Mouse (Mus musculus): ENCODE data around the gene Hk2. TPM values are rescaled to one million over a fixed set of nuclear protein-coding genes. Genes with fewer than 3 reads are reported as not detected.
A peak's percentile ranks its signal among the peaks of the same experiment; 100 is the strongest.

Gene Hk2
- polyA plus RNA-seq, 1 experiment: 2.8 TPM

GRCm38 (mm10) chr6:82750063-82750462, 24.2 kb downstream of the Hk2 start:
- no peak overlapping the region for H3K27ac ChIP-seq (ENCODE audit: insufficient read depth, low read length)
- TF ChIP-seq CTCF (IDR thresholded peaks at IDR 0.05; ENCODE audit: extremely low read depth, insufficient read depth, low read length) (no peak), POLR2A (IDR thresholded peaks at IDR 0.05; ENCODE audit: extremely low read depth, insufficient read depth, low read length) (no peak)
- H3K4me1 ChIP-seq (ENCODE audit: control insufficient read depth, insufficient read depth, low read length): no peaks in the 10 kb centered on the region
- no peak overlapping the region for H3K4me3 ChIP-seq (ENCODE audit: insufficient read depth, low read length)

DNA sequence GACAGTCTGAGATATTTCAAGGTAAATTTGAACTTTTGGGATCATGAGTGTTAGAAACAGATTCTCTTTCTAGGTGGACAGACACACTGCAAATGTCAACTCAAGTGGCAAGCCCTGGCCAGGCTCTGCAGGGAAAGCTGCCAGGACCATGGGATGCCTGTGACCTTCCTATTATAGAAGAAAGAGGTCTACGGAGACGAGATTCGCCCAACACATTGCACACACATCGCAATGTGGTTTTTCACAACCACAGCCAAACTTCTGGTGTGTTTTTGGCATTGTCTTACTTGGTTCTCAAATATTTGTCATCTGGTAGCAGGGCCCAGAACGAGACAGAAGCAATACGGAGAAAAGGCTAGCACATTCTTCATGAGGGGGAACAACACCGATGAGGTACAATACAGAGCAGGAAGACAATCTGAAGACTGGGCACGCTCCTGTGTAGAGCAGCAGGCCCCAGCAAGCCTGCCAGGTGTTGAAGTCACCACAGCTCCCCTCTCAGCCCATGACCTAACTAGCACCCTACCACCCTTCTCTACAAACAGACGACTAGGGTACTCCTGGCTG, 26.1 kb downstream of the Hk2 start:
- Histone ChIP-seq H3K4me3 (ENCODE audit: insufficient read depth, low read length) (no peak overlapping the region), H3K4me1 (ENCODE audit: control insufficient read depth, insufficient read depth, low read length) (no peaks in the 10 kb centered on the region), H3K27ac (ENCODE audit: insufficient read depth, low read length) (no peak overlapping the region)
- TF ChIP-seq POLR2A (IDR thresholded peaks at IDR 0.05; ENCODE audit: extremely low read depth, insufficient read depth, low read length) (no peak), CTCF (IDR thresholded peaks at IDR 0.05; ENCODE audit: extremely low read depth, insufficient read depth, low read length) (no peak)

DNA sequence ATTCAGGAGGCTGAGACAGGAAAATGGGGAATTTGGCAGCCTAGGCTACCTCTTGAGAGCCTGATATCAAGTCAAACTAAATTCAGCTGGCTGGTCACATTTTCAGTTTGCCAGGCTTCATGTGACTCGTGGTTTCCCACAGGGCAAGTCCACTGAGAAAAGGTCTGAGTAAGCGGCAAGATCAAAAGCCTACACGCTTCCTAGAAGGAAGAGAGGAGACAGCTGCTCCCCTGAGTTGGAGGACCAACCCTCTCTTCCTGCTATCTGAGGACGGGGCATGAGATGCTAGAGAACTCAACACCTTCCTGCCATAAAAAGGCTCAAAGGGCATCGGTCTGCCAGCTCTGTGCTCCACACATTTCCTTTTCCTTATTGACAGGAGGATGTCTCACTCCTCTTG, 27.2 kb downstream of the Hk2 start:
- TF ChIP-seq POLR2A (IDR thresholded peaks at IDR 0.05; ENCODE audit: extremely low read depth, insufficient read depth, low read length) (no peak), CTCF (IDR thresholded peaks at IDR 0.05; ENCODE audit: extremely low read depth, insufficient read depth, low read length) (no peak)
- Histone ChIP-seq H3K27ac (ENCODE audit: insufficient read depth, low read length) (no peak overlapping the region), H3K4me3 (ENCODE audit: insufficient read depth, low read length) (no peak overlapping the region)

DNA sequence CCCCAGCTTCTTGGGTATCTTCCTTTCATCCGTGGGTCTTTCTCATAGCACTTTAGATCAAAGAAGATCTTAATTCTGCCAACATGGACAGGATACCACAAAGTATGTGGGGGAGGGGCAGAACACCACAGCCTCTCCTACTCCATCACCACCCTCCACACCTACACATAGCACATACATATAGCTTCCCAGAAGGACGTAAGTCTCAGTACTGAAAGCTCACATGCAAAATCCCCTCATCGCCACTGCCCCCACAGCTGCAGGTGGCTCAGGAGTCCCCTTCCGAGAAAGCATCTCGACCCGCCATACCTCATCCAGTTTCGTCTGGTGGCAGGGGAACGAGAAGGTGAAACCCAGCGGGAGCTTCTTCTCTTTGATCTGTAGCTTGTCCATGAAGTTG, 29.7 kb downstream of the Hk2 start:
- Histone ChIP-seq H3K27ac (ENCODE audit: insufficient read depth, low read length) (no peak overlapping the region), H3K4me1 (ENCODE audit: control insufficient read depth, insufficient read depth, low read length) (no peaks in the 10 kb centered on the region), H3K4me3 (ENCODE audit: insufficient read depth, low read length) (no peak overlapping the region)
- TF ChIP-seq POLR2A (IDR thresholded peaks at IDR 0.05; ENCODE audit: extremely low read depth, insufficient read depth, low read length) (no peak), CTCF (IDR thresholded peaks at IDR 0.05; ENCODE audit: extremely low read depth, insufficient read depth, low read length) (no peak)

More for the DNA sequence above, 27.2 kb downstream of the Hk2 start:
- H3K4me1 ChIP-seq (ENCODE audit: control insufficient read depth, insufficient read depth, low read length): no peaks in the 10 kb centered on the region

- H3K27ac ChIP-seq (ENCODE audit: insufficient read depth, low read length): no peak overlapping the region
- H3K4me3 ChIP-seq (ENCODE audit: insufficient read depth, low read length): no peak overlapping the region
- TF ChIP-seq CTCF (IDR thresholded peaks at IDR 0.05; ENCODE audit: extremely low read depth, insufficient read depth, low read length): no peak
- no peak for TF ChIP-seq POLR2A (IDR thresholded peaks at IDR 0.05; ENCODE audit: extremely low read depth, insufficient read depth, low read length)
- H3K4me1 ChIP-seq (ENCODE audit: control insufficient read depth, insufficient read depth, low read length): no peaks in the 10 kb centered on the region
Observed at GRCm38 (mm10) chr6:82741518-82741880, 32.8 kb downstream of the Hk2 start.

- TF ChIP-seq POLR2A (IDR thresholded peaks at IDR 0.05; ENCODE audit: extremely low read depth, insufficient read depth, low read length): no peak
- TF ChIP-seq CTCF (IDR thresholded peaks at IDR 0.05; ENCODE audit: extremely low read depth, insufficient read depth, low read length): no peak
- H3K4me3 ChIP-seq (ENCODE audit: insufficient read depth, low read length): no peak overlapping the region
- no peak overlapping the region for H3K27ac ChIP-seq (ENCODE audit: insufficient read depth, low read length)
- no peaks in the 10 kb centered on the region for H3K4me1 ChIP-seq (ENCODE audit: control insufficient read depth, insufficient read depth, low read length)
Observed at GRCm38 (mm10) chr6:82740868-82741517, 33.3 kb downstream of the Hk2 start.

DNA sequence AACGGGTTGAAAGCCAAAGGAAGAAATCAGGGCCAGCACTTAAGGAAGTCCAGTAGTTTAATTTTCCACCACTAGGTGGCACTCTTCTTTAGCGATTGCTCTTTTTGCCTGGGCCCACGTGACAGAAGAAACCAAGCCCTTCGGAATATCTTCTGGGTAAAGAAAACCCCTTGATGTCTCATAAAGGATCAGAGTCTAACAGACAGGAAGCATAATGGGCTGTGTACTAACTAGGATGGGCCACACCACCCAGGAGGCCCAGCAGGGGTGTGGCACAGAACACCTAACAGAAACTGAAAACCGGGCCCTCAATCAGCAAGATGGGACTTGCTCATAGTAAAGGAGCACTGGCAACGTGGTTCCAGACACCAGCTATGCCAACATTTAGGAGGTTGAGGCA, 34.0 kb downstream of the Hk2 start:
- no peak overlapping the region for H3K27ac ChIP-seq (ENCODE audit: insufficient read depth, low read length)
- H3K4me3 ChIP-seq (ENCODE audit: insufficient read depth, low read length): no peak overlapping the region
- TF ChIP-seq POLR2A (IDR thresholded peaks at IDR 0.05; ENCODE audit: extremely low read depth, insufficient read depth, low read length) (no peak), CTCF (IDR thresholded peaks at IDR 0.05; ENCODE audit: extremely low read depth, insufficient read depth, low read length) (peak; percentile 66)
- H3K4me1 ChIP-seq (ENCODE audit: control insufficient read depth, insufficient read depth, low read length): no peaks in the 10 kb centered on the region

GRCm38 (mm10) chr6:82737634-82738540, 36.4 kb downstream of the Hk2 start:
- Histone ChIP-seq H3K4me3 (ENCODE audit: insufficient read depth, low read length) (no peak overlapping the region), H3K27ac (ENCODE audit: insufficient read depth, low read length) (no peak overlapping the region), H3K4me1 (ENCODE audit: control insufficient read depth, insufficient read depth, low read length) (no peaks in the 10 kb centered on the region)
- TF ChIP-seq POLR2A (IDR thresholded peaks at IDR 0.05; ENCODE audit: extremely low read depth, insufficient read depth, low read length) (no peak), CTCF (IDR thresholded peaks at IDR 0.05; ENCODE audit: extremely low read depth, insufficient read depth, low read length) (no peak)

DNA sequence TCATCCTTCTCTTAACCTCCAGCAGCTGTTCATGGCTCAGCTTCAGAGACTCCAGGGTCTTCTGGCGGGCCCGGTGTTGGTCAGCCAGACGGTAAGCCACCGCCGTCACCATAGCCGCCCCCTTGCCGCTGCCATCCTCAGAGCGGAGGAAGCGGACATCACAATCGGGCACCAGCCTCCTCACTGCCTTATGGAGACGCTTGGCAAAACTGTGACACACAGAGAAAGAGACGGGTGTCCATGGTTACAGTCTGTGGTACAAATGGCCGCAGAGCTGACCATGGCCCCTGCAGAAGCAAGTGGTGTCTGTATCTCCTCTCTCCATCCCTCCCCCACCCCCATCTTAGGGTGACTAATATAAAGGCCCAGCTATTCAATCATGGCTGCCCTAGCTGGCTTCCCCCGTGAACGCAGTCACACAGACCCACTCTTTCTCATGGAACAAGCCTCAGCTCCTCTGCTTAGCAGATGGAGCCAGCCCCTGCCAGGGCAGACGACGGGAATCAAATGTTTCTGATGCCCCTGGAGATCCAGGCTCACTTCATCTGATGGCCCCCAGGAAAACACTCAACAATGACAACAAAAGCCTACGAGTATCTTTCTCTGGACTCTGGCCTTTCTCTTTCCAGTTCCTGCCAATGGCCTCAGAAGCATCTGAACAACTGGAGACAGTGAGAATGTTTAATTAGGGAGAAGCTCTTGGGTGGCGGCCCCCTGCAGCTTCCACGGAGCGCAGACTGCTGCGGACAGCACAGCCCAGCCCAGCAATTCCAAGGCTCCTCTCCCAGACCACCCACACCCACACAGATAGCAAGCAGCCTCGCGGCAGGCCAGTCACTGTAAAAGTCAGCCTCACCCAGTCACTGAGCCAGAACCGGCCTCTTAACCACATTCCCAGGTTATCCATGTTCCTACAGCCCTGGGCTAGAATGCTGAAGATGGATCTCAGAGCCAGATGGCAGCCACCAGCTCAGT, 37.3 kb downstream of the Hk2 start:
- no peaks in the 10 kb centered on the region for H3K4me1 ChIP-seq (ENCODE audit: control insufficient read depth, insufficient read depth, low read length)
- TF ChIP-seq CTCF (IDR thresholded peaks at IDR 0.05; ENCODE audit: extremely low read depth, insufficient read depth, low read length) (no peak), POLR2A (IDR thresholded peaks at IDR 0.05; ENCODE audit: extremely low read depth, insufficient read depth, low read length) (no peak)
- H3K27ac ChIP-seq (ENCODE audit: insufficient read depth, low read length): no peak overlapping the region

More for the DNA sequence above, 37.3 kb downstream of the Hk2 start:
- no peak overlapping the region for H3K4me3 ChIP-seq (ENCODE audit: insufficient read depth, low read length)

All from cortical plate, adult 2 months (tissue).